Mouse (Mus musculus) stomach, embryonic 14.5 days (tissue): ENCODE measurements around the gene Pcnx. TPM values are rescaled to one million over a fixed set of nuclear protein-coding genes. Genes with fewer than 3 reads are reported as not detected.

Source experiments
- ATAC-seq: fragments of 200-750 bp; cut with Nextera tagmentation; 2 replicates; pipeline ENCODE4 v1.8.0; 2017; ENCODE audit warnings: low read depth, moderate TSS enrichment; ENCODE audit not compliant: insufficient number of reproducible peaks, insufficient read depth, low FRiP score
- H3K27ac ChIP-seq: fragments of 300-500 bp; sonication (generic); 2 replicates; pipeline ENCODE4 v1.5.1; 2014; ENCODE audit warnings: mild to moderate bottlenecking, low read length, moderate library complexity, mixed read lengths
- H3K27me3 ChIP-seq: fragments of 300-500 bp; sonication (generic); 2 replicates; pipeline ENCODE4 v1.6.1; 2014; ENCODE audit warnings: low read length, control low read depth, mixed read lengths; ENCODE audit not compliant: control insufficient read depth, insufficient read depth
- H3K36me3 ChIP-seq: fragments of 300-500 bp; sonication (generic); 2 replicates; pipeline ENCODE4 v1.6.1; 2014; ENCODE audit warnings: mild to moderate bottlenecking, control low read depth, low read length, moderate library complexity, mixed read lengths; ENCODE audit not compliant: control insufficient read depth, insufficient read depth
- H3K4me1 ChIP-seq: fragments of 300-500 bp; sonication (generic); 2 replicates; pipeline ENCODE4 v1.6.1; 2014; ENCODE audit warnings: low read length, control low read depth, mixed read lengths; ENCODE audit not compliant: control insufficient read depth, insufficient read depth
- H3K4me2 ChIP-seq: fragments of 300-500 bp; sonication (generic); replicated peaks from 2 replicates; pipeline ENCODE4 v1.6.1; 2014; ENCODE audit warnings: low read depth, low read length, control low read depth
- H3K4me3 ChIP-seq: fragments of 300-500 bp; sonication (generic); 2 replicates; pipeline ENCODE4 v1.5.1; 2014; ENCODE audit warnings: low read depth, low read length, control low read depth
- H3K9ac ChIP-seq: fragments of 300-500 bp; sonication (generic); replicated peaks from 2 replicates; pipeline ENCODE4 v1.6.1; 2014; ENCODE audit warnings: low read depth, mild to moderate bottlenecking, control low read depth, low read length, moderate library complexity, mixed read lengths
- H3K9me3 ChIP-seq: fragments of 300-500 bp; sonication (generic); 2 replicates; pipeline ENCODE4 v1.6.1; 2016; ENCODE audit warnings: low read depth, low read length, control low read depth; ENCODE audit not compliant: control insufficient read depth
- WGBS: fragments of 180-500 bp; shearing (Covaris S2); extraction: QIAGEN DNeasy Blood & Tissue Kit; methylation state at CpG from one replicate; pipeline ENCODE4 v1.1.7; 2014; 5-methylcytosine and 5-hydroxymethylcytosine counted together
- polyA plus RNA-seq: library from polyadenylated mRNA; unstranded; fragments of >200 nt; fragmentation: Nextera tagmentation; extraction: Ambion mirVana; gene quantifications from 2 replicates; pipeline ENCODE4 v1.2.1, GENCODE M21; 2014

Pcnx gene
- polyA plus RNA-seq, 1 experiment from 2014 or later = 17.4 TPM

GRCm38 (mm10) chr12:81933430-81933829 is 73.6 kb downstream of the Pcnx start:
- no peaks in the 10 kb centered on the region for H3K9me3 ChIP-seq
- 84% methylated on average over 5 of the region's 5 CpGs for WGBS
- ATAC-seq = no peak
- H3K36me3 ChIP-seq = no peaks in the 10 kb centered on the region; the same call in 1 of the 2 replicates
- no peak overlapping the region for H3K4me3 ChIP-seq
- H3K4me1 ChIP-seq = peaks cover under 1% of the 10 kb centered on the region; the same call in 1 of the 2 replicates
- no peaks in the 10 kb centered on the region for H3K27me3 ChIP-seq
- no peak overlapping the region for H3K27ac ChIP-seq
- no peak overlapping the region for H3K9ac ChIP-seq
- H3K4me2 ChIP-seq = no peak overlapping the region

- WGBS = 89% methylated on average over 5 of the region's 5 CpGs
- no peak for ATAC-seq
- no peak overlapping the region for H3K27ac ChIP-seq
- no peak overlapping the region for H3K4me2 ChIP-seq
- no peaks in the 10 kb centered on the region for H3K27me3 ChIP-seq
- no peak overlapping the region for H3K9ac ChIP-seq
- H3K4me3 ChIP-seq = no peak overlapping the region
- no peaks in the 10 kb centered on the region for H3K9me3 ChIP-seq
- no peaks in the 10 kb centered on the region; the same call in 1 of the 2 replicates for H3K36me3 ChIP-seq
- H3K4me1 ChIP-seq = no peaks in the 10 kb centered on the region
Measured at GRCm38 (mm10) chr12:81934510-81934909, 74.7 kb downstream of the Pcnx start.

GRCm38 (mm10) chr12:81936066-81936465 is 76.2 kb downstream of the Pcnx start:
- WGBS = 50% methylated on average over 4 of the region's 4 CpGs
- no peaks in the 10 kb centered on the region for H3K27me3 ChIP-seq

DNA sequence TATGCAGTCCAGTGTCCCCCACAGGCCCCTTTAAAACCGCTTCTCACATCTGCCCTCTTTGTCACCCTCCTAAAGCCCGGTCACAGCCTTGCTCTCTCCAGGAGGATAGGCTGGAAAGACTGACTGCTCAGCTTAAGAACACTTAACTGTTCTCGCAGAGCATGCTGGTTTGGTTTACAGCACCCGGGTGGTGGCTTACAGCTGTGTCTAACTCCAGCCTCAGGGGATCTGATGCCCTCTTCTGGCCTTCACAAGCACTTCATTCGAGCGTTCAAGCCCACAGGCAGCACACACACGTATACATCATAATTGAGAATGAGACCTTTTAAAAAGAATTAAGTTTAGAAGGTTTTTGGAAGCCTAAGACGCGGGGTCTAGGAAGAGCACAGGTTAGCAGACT is 81.4 kb downstream of the Pcnx start:
- H3K4me2 ChIP-seq = no peak overlapping the region
- no peaks in the 10 kb centered on the region for H3K9me3 ChIP-seq
- no peak overlapping the region for H3K4me3 ChIP-seq
- H3K36me3 ChIP-seq = no peaks in the 10 kb centered on the region
- no peak for ATAC-seq
- WGBS = 84% methylated on average over 9 of the region's 9 CpGs
- no peak overlapping the region for H3K9ac ChIP-seq
- peaks cover 14% of the 10 kb centered on the region for H3K4me1 ChIP-seq
- H3K27ac ChIP-seq = no peak overlapping the region
- no peaks in the 10 kb centered on the region for H3K27me3 ChIP-seq

More at GRCm38 (mm10) chr12:81936066-81936465, 76.2 kb downstream of the Pcnx start:
- Histone ChIP-seq H3K36me3 (no peaks in the 10 kb centered on the region; the same call in 1 of the 2 replicates), H3K9ac (no peak overlapping the region), H3K9me3 (no peaks in the 10 kb centered on the region), H3K4me1 (no peaks in the 10 kb centered on the region), H3K4me2 (no peak overlapping the region), H3K4me3 (no peak overlapping the region), H3K27ac (no peak overlapping the region)
- no peak for ATAC-seq

DNA sequence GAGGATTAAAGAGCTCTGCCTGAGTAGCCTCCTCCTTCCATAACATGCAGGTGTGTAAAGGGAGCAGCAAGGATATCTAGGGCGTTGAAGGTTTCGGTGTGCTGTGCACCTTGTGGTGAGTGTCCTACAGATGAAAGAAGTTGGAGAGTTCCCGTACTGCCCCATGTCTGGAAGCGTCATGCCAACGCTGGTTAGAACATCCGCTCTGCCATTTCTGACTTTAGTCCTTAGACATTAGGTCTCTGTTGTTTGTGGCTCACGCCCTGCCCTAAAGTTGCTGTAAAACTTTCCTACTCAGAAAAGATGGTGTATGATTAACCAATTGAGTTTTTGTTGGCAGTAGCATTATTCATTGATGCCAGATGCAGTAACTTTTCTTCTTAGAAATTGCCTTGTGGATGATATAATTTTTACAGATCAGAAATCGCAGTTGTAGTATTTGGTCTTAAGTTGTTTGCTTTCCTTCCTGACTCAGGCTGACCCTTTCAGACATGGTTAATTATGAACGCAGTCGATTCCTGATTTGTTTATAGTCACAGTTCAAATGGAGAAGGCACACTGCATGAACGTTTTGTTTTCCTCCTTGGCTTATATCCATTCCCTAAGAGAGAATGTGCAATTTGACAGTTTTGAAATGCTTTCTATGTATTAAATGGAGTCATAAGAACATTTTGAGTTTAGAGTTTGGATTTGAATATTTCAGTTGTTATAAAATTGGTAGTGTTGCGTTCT is 83.7 kb downstream of the Pcnx start:
- H3K36me3 ChIP-seq = peaks cover 2% of the 10 kb centered on the region; the same call in 1 of the 2 replicates
- peaks cover 14% of the 10 kb centered on the region for H3K4me1 ChIP-seq
- no peaks in the 10 kb centered on the region for H3K27me3 ChIP-seq
- no peak overlapping the region for H3K4me2 ChIP-seq
- no peak overlapping the region for H3K4me3 ChIP-seq
- 52% methylated on average over 12 of the region's 12 CpGs for WGBS
- H3K27ac ChIP-seq = peak overlapping the region; percentile 58; the same call in 1 of the 2 replicates
- no peak overlapping the region for H3K9ac ChIP-seq
- ATAC-seq = no peak
- no peaks in the 10 kb centered on the region for H3K9me3 ChIP-seq

DNA sequence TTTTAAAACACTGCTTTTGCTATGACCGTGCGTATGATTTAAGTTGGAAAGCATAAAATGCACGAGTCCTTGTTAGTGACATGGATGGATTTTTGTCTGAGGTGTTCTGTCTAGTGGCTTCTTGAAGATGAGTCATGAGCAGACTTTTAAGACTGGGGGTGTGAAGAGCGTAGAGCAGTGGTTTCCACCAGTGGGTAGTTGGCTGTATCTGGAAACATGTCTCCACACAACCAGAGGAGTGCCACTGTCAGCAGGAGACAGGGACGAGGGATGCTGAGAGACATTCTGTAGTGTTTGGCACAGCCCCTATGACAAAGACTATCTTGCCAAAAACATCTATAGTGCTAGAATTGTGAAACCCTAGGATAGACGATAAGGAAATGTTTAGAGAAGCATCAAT is 89.2 kb downstream of the Pcnx start:
- H3K27me3 ChIP-seq = no peaks in the 10 kb centered on the region
- H3K4me3 ChIP-seq = no peak overlapping the region
- no peak for ATAC-seq
- H3K9ac ChIP-seq = no peak overlapping the region
- no peak overlapping the region for H3K4me2 ChIP-seq
- no peaks in the 10 kb centered on the region for H3K9me3 ChIP-seq
- peaks cover 3% of the 10 kb centered on the region; the same call in 1 of the 2 replicates for H3K4me1 ChIP-seq
- H3K36me3 ChIP-seq = peaks cover 21% of the 10 kb centered on the region
- no peak overlapping the region for H3K27ac ChIP-seq
- 80% methylated on average over 6 of the region's 6 CpGs for WGBS

- Histone ChIP-seq H3K4me3 (no peak overlapping the region), H3K27ac (no peak overlapping the region), H3K9me3 (no peaks in the 10 kb centered on the region), H3K4me2 (no peak overlapping the region), H3K27me3 (no peaks in the 10 kb centered on the region), H3K4me1 (no peaks in the 10 kb centered on the region), H3K36me3 (peaks cover 25% of the 10 kb centered on the region), H3K9ac (no peak overlapping the region)
- ATAC-seq = no peak
- WGBS = 86% methylated on average over 2 of the region's 2 CpGs
Measured at GRCm38 (mm10) chr12:81950016-81950415, 90.2 kb downstream of the Pcnx start.

- no peak overlapping the region for H3K27ac ChIP-seq
- H3K9ac ChIP-seq = no peak overlapping the region
- no peaks in the 10 kb centered on the region for H3K4me1 ChIP-seq
- H3K4me3 ChIP-seq = no peak overlapping the region
- H3K36me3 ChIP-seq = peaks cover 26% of the 10 kb centered on the region
- no peak for ATAC-seq
- H3K4me2 ChIP-seq = no peak overlapping the region
- no peaks in the 10 kb centered on the region for H3K9me3 ChIP-seq
- no peaks in the 10 kb centered on the region for H3K27me3 ChIP-seq
- WGBS = 90% methylated on average over 4 of the region's 4 CpGs
Measured at GRCm38 (mm10) chr12:81958351-81958750, 98.5 kb downstream of the Pcnx start.

GRCm38 (mm10) chr12:81965416-81965815 is 105.6 kb downstream of the Pcnx start:
- 84% methylated on average over 2 of the region's 2 CpGs for WGBS
- H3K9me3 ChIP-seq = no peaks in the 10 kb centered on the region
- H3K9ac ChIP-seq = no peak overlapping the region
- no peak for ATAC-seq
- H3K36me3 ChIP-seq = peaks cover 18% of the 10 kb centered on the region
- no peak overlapping the region for H3K27ac ChIP-seq
- H3K4me2 ChIP-seq = no peak overlapping the region
- no peaks in the 10 kb centered on the region for H3K4me1 ChIP-seq
- H3K27me3 ChIP-seq = no peaks in the 10 kb centered on the region
- no peak overlapping the region for H3K4me3 ChIP-seq
